Mouse (Mus musculus) forebrain, embryonic 14.5 days (tissue): Measurements from ENCODE around the gene Spg21. TPM values are rescaled to one million over a fixed set of nuclear protein-coding genes. Genes with fewer than 3 reads are reported as not detected.
A peak's percentile ranks its signal among the peaks of the same experiment; 100 is the strongest.

Experiments
- ATAC-seq: fragments of 200-750 bp; cut with Nextera tagmentation; 2 replicates; pipeline ENCODE4 v1.8.0; 2017; ENCODE audit warnings: mild to moderate bottlenecking, moderate library complexity
- DNase-seq: peaks from one replicate; pipeline ENCODE4 v3.0.0-alpha.2; 2015; ENCODE audit warnings: low spot score
- H3K27ac ChIP-seq: fragments of 300-500 bp; sonication (generic); 2 replicates; pipeline ENCODE4 v1.5.1; 2014; ENCODE audit warnings: low read depth, mild to moderate bottlenecking, control low read depth, low read length, moderate library complexity
- H3K27me3 ChIP-seq: fragments of 300-500 bp; sonication (generic); replicated peaks from 2 replicates; pipeline ENCODE4 v1.6.1; 2014; ENCODE audit warnings: low read length, control low read depth, mixed read lengths; ENCODE audit not compliant: control insufficient read depth, insufficient read depth
- H3K36me3 ChIP-seq: fragments of 300-500 bp; sonication (generic); 2 replicates; pipeline ENCODE4 v1.6.1; 2014; ENCODE audit warnings: low read length, control low read depth; ENCODE audit not compliant: control insufficient read depth, insufficient read depth
- H3K4me1 ChIP-seq: fragments of 300-500 bp; sonication (generic); 2 replicates; pipeline ENCODE4 v1.6.1; 2014; ENCODE audit warnings: antibody characterized with exemption, low read length, control low read depth; ENCODE audit not compliant: control insufficient read depth, insufficient read depth
- H3K4me2 ChIP-seq: fragments of 300-500 bp; sonication (generic); 2 replicates; pipeline ENCODE4 v1.6.1; 2014; ENCODE audit warnings: mild to moderate bottlenecking, control low read depth, low read length
- H3K4me3 ChIP-seq: fragments of 300-500 bp; sonication (generic); 2 replicates; pipeline ENCODE4 v1.5.1; 2014; ENCODE audit warnings: low read depth, low read length, control low read depth
- H3K9ac ChIP-seq: fragments of 300-500 bp; sonication (generic); 2 replicates; pipeline ENCODE4 v1.6.1; 2014; ENCODE audit warnings: mild to moderate bottlenecking, low read length, control low read depth, moderate library complexity
- H3K9me3 ChIP-seq: fragments of 300-500 bp; sonication (generic); replicated peaks from 2 replicates; pipeline ENCODE4 v1.6.1; 2016; ENCODE audit warnings: low read length, control low read depth, mixed read lengths; ENCODE audit not compliant: control insufficient read depth
- WGBS: fragments of 180-500 bp; shearing (Covaris S2); extraction: QIAGEN DNeasy Blood & Tissue Kit; methylation state at CpG from one replicate; pipeline ENCODE4 v1.1.7; 2014; 5-methylcytosine and 5-hydroxymethylcytosine counted together
- polyA plus RNA-seq: library from polyadenylated mRNA; unstranded; fragments of >200 nt; fragmentation: Nextera tagmentation; extraction: Ambion mirVana; gene quantifications from 2 replicates; pipeline ENCODE4 v1.2.1, GENCODE M21; 2014

Spg21 gene
- polyA plus RNA-seq, 1 experiment from 2014 or later, result 168 TPM

- 94% methylated on average over 4 of the region's 4 CpGs for WGBS
- Histone ChIP-seq H3K9ac (no peak overlapping the region), H3K36me3 (peaks cover 6% of the 10 kb centered on the region), H3K9me3 (no peaks in the 10 kb centered on the region), H3K27ac (no peak overlapping the region), H3K4me1 (no peaks in the 10 kb centered on the region), H3K4me2 (no peak overlapping the region), H3K27me3 (no peaks in the 10 kb centered on the region), H3K4me3 (no peak overlapping the region)
- no peak for ATAC-seq
- DNase-seq, result no peak
Measured at GRCm38 (mm10) chr9:65492851-65493250, 32.1 kb downstream of the Spg21 start.

- H3K9ac ChIP-seq, result no peak overlapping the region
- no peak overlapping the region for H3K4me3 ChIP-seq
- no peaks in the 10 kb centered on the region for H3K27me3 ChIP-seq
- 58% methylated on average over 8 of the region's 8 CpGs for whole genome bisulfite sequencing
- H3K36me3 ChIP-seq, result no peaks in the 10 kb centered on the region
- H3K4me2 ChIP-seq, result no peak overlapping the region
- H3K27ac ChIP-seq, result no peak overlapping the region
- no peaks in the 10 kb centered on the region for H3K4me1 ChIP-seq
- H3K9me3 ChIP-seq, result no peaks in the 10 kb centered on the region
- ATAC-seq (no peak), DNase-seq (peak; percentile 52)
Measured at GRCm38 (mm10) chr9:65502146-65502545, 41.4 kb downstream of the Spg21 start.

- no peaks in the 10 kb centered on the region for H3K36me3 ChIP-seq
- no peak overlapping the region for H3K27ac ChIP-seq
Measured at GRCm38 (mm10) chr9:65502721-65503505, 42.2 kb downstream of the Spg21 start.

DNA sequence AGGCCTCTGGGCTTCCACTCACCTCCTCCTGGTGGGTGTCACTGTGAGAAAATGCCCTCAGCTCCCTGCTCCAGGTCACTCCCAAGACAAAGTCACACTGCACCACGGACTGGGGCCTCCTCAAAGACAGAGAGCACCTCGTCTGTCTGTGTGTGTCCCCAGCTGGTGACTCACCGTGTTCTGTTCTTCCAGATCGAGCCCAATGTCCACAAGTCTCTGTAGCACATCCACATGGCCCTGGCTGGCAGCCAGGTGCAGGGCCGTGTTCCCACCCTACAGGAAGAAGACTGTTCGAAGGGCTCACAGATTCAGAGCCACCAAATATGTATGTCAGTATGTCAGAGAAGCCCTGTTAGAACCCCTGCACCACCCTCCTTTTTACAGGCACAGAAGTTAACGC is 47.7 kb downstream of the Spg21 start:
- Histone ChIP-seq H3K9me3 (no peaks in the 10 kb centered on the region), H3K4me3 (no peak overlapping the region), H3K27ac (no peak overlapping the region), H3K27me3 (no peaks in the 10 kb centered on the region), H3K36me3 (no peaks in the 10 kb centered on the region), H3K4me1 (no peaks in the 10 kb centered on the region), H3K9ac (no peak overlapping the region), H3K4me2 (no peak overlapping the region)
- ATAC-seq, result no peak
- DNase-seq, result no peak
- 72% methylated on average over 7 of the region's 7 CpGs for WGBS

More at GRCm38 (mm10) chr9:65502721-65503505, 42.2 kb downstream of the Spg21 start:
- H3K4me2 ChIP-seq, result no peak overlapping the region
- H3K4me3 ChIP-seq, result no peak overlapping the region
- no peaks in the 10 kb centered on the region for H3K9me3 ChIP-seq
- 86% methylated on average over 21 of the region's 21 CpGs for WGBS
- H3K9ac ChIP-seq, result no peak overlapping the region
- ATAC-seq (no peak), DNase-seq (no peak)
- H3K27me3 ChIP-seq, result no peaks in the 10 kb centered on the region
- H3K4me1 ChIP-seq, result no peaks in the 10 kb centered on the region

DNA sequence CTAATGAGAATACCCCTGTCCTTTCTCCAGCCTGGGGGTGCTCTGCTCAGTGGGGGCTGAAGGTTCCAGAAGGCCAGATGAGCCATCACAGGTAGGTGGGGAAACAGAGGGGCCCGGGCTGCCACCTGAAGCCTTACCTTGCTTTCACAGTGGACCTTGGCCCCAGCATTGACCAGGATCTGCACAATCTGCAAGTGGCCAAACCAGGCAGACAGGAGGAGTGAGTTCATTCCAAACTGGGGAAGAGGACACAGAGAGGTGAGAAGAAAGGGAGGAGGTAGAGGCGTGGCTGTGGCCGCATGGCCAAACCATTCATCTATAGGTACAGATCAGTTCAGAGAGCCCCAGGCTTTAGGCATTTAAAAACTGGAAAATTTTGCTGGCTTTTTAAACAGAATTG is 51.8 kb downstream of the Spg21 start:
- Histone ChIP-seq H3K36me3 (no peaks in the 10 kb centered on the region), H3K9me3 (no peaks in the 10 kb centered on the region), H3K4me3 (no peak overlapping the region), H3K4me2 (no peak overlapping the region), H3K27me3 (no peaks in the 10 kb centered on the region), H3K9ac (no peak overlapping the region), H3K4me1 (no peaks in the 10 kb centered on the region), H3K27ac (no peak overlapping the region)
- ATAC-seq (no peak), DNase-seq (no peak)
- 94% methylated on average over 3 of the region's 3 CpGs for WGBS

GRCm38 (mm10) chr9:65514431-65514830 is 53.7 kb downstream of the Spg21 start:
- no peak for ATAC-seq
- H3K4me1 ChIP-seq, result no peaks in the 10 kb centered on the region
- WGBS, result 72% methylated on average over 8 of the region's 8 CpGs
- H3K4me3 ChIP-seq, result no peak overlapping the region
- H3K27me3 ChIP-seq, result no peaks in the 10 kb centered on the region
- H3K27ac ChIP-seq, result no peak overlapping the region
- no peak for DNase-seq
- H3K36me3 ChIP-seq, result no peaks in the 10 kb centered on the region
- no peaks in the 10 kb centered on the region for H3K9me3 ChIP-seq
- no peak overlapping the region for H3K9ac ChIP-seq
- no peak overlapping the region for H3K4me2 ChIP-seq

GRCm38 (mm10) chr9:65514851-65515261 is 54.1 kb downstream of the Spg21 start:
- Histone ChIP-seq H3K36me3 (no peaks in the 10 kb centered on the region), H3K4me2 (no peak overlapping the region), H3K27ac (no peak overlapping the region), H3K4me3 (no peak overlapping the region), H3K9me3 (no peaks in the 10 kb centered on the region), H3K27me3 (no peaks in the 10 kb centered on the region), H3K9ac (no peak overlapping the region), H3K4me1 (no peaks in the 10 kb centered on the region)
- DNase-seq, result peak; percentile 6
- WGBS, result 55% methylated on average over 3 of the region's 3 CpGs
- ATAC-seq, result no peak

- 0 out of 2 replicates have a peak, but pooled peaks cover 3% of the 10 kb centered on the region for H3K4me1 ChIP-seq
- peak; percentile 84 for ATAC-seq
- H3K36me3 ChIP-seq, result no peaks in the 10 kb centered on the region
- peak; percentile 77 for DNase-seq
- no peaks in the 10 kb centered on the region for H3K27me3 ChIP-seq
- H3K4me3 ChIP-seq, result peak within 1 kb of the TSS; percentile 27
- H3K4me2 ChIP-seq, result peak within 1 kb of the TSS; percentile 56
- peak within 1 kb of the TSS; percentile 33; the same call in 1 of the 2 replicates for H3K27ac ChIP-seq
- 7% methylated on average over 25 of the region's 25 CpGs for WGBS
- no peaks in the 10 kb centered on the region for H3K9me3 ChIP-seq
- peak within 1 kb of the TSS; percentile 38; the same call in 1 of the 2 replicates for H3K9ac ChIP-seq
Measured at GRCm38 (mm10) chr9:65519807-65520504, 59.2 kb downstream of the Spg21 start, which contains the start of gene Ankdd1a. TSS of gene Ankdd1a (minus strand) at chr9:65520193.

DNA sequence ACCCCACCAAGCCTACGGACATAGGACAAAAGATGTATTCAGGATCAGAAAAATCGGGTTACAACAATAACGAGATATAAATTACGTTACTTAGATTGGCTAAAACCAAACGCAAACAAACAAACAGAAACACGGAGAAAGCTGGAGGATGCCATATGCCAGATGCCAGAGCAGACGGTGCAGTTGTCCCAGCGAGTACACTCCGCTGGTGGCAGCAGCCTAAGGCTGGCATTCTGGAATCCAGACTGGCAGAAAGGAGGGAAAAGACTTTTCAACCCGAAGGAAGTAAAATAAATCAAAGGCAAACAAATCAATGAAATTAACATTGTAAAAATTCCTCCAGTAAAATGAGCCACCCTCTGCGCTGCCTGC is 59.7 kb downstream of the Spg21 start:
- Histone ChIP-seq H3K36me3 (no peaks in the 10 kb centered on the region), H3K9me3 (no peaks in the 10 kb centered on the region), H3K27me3 (no peaks in the 10 kb centered on the region), H3K9ac (peak overlapping the region; percentile 38; the same call in 1 of the 2 replicates), H3K4me2 (peak overlapping the region; percentile 56), H3K4me1 (0 out of 2 replicates have a peak, but pooled peaks cover 3% of the 10 kb centered on the region), H3K27ac (no peak overlapping the region; the same call in 1 of the 2 replicates), H3K4me3 (peak overlapping the region; percentile 27)
- peak; percentile 76 for ATAC-seq
- WGBS, result 15% methylated on average over 11 of the region's 11 CpGs
- peak; percentile 71 for DNase-seq
